Mouse (Mus musculus) stomach, postnatal 0 days (tissue): ENCODE data around the gene Kcnd3. TPM values are rescaled to one million over a fixed set of nuclear protein-coding genes. Genes with fewer than 3 reads are reported as not detected.

Experiments
- ATAC-seq: fragments of 200-750 bp; cut with Nextera tagmentation; 2 replicates; pipeline ENCODE4 v1.8.0; 2017; ENCODE audit not compliant: low FRiP score, low TSS enrichment
- DNase-seq: peaks from one replicate; pipeline ENCODE4 v3.0.0-alpha.2; 2016; ENCODE audit warnings: low spot score
- H3K27ac ChIP-seq: fragments of 300-500 bp; sonication (generic); replicated peaks from 2 replicates; pipeline ENCODE4 v1.5.1; 2014; ENCODE audit warnings: mild to moderate bottlenecking, control low read depth
- H3K27me3 ChIP-seq: fragments of 300-500 bp; sonication (generic); 2 replicates; pipeline ENCODE4 v1.6.1; 2014; ENCODE audit warnings: low read length; ENCODE audit not compliant: control insufficient read depth, insufficient read depth
- H3K36me3 ChIP-seq: fragments of 300-500 bp; sonication (generic); 2 replicates; pipeline ENCODE4 v1.6.1; 2014; ENCODE audit warnings: low read length, mixed read lengths; ENCODE audit not compliant: control insufficient read depth, insufficient read depth
- H3K4me1 ChIP-seq: fragments of 300-500 bp; sonication (generic); replicated peaks from 2 replicates; pipeline ENCODE4 v1.6.1; 2014; ENCODE audit warnings: antibody characterized with exemption; ENCODE audit not compliant: control insufficient read depth, insufficient read depth
- H3K4me2 ChIP-seq: fragments of 300-500 bp; sonication (generic); replicated peaks from 2 replicates; pipeline ENCODE4 v1.6.1; 2014; ENCODE audit warnings: low read depth, mild to moderate bottlenecking, control low read depth, moderate library complexity
- H3K4me3 ChIP-seq: fragments of 300-500 bp; sonication (generic); 2 replicates; pipeline ENCODE4 v1.5.1; 2014; ENCODE audit warnings: low read depth, low read length, control low read depth
- H3K9ac ChIP-seq: fragments of 300-500 bp; sonication (generic); 2 replicates; pipeline ENCODE4 v1.6.1; 2014; ENCODE audit warnings: mild to moderate bottlenecking, low read length, control low read depth, mixed read lengths
- H3K9me3 ChIP-seq: fragments of 300-500 bp; sonication (generic); 2 replicates; pipeline ENCODE4 v1.6.1; 2016; ENCODE audit warnings: low read length; ENCODE audit not compliant: control insufficient read depth
- CTCF ChIP-seq: IDR thresholded peaks from 2 replicates; pipeline ENCODE4 v1.5.1; 2016; ENCODE audit warnings: antibody characterized with exemption, low read depth, mild to moderate bottlenecking, moderate library complexity
- EP300 ChIP-seq: optimal IDR thresholded peaks from 2 replicates; pipeline ENCODE3; 2016; ENCODE audit warnings: antibody characterized with exemption
- WGBS: fragments of 180-500 bp; shearing (Covaris S2); extraction: QIAGEN DNeasy Blood & Tissue Kit; methylation state at CpG from one replicate; pipeline ENCODE4 v1.1.7; 2014; 5-methylcytosine and 5-hydroxymethylcytosine counted together
- polyA plus RNA-seq: library from polyadenylated mRNA; unstranded; fragments of >200 nt; fragmentation: Nextera tagmentation; extraction: Ambion mirVana; gene quantifications from 2 replicates; pipeline ENCODE4 v1.2.1, GENCODE M21; 2015

The Kcnd3 gene
- polyA plus RNA-seq, 1 experiment from 2014 or later = 2.4 TPM

DNA sequence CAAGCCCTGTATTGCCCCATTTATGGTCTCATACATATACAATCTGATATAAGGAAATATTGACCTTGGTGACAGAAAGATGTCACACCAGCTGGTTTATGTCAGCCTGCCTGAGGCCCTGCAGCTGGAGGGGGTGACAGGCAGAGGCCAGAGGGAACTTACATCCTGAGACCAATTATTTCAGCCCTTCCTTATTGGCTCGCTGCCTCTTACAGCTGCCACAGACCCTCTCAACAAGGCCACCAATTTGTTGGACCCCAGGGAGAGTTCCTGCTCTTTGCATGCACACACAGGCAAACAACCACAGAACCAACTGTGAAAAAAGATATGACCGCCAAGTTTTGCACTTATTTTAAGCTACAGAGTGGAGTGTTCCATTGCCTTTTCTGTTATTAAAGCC lies 180.2 kb downstream of the Kcnd3 start:
- 56% methylated on average over 2 of the region's 2 CpGs for WGBS
- DNase-seq (no peak), ATAC-seq (no peak)
- no peak overlapping the region for H3K27ac ChIP-seq
- H3K4me1 ChIP-seq = no peaks in the 10 kb centered on the region
- no peak overlapping the region for H3K9ac ChIP-seq
- no peaks in the 10 kb centered on the region for H3K27me3 ChIP-seq
- H3K9me3 ChIP-seq = no peaks in the 10 kb centered on the region
- H3K36me3 ChIP-seq = no peaks in the 10 kb centered on the region
- H3K4me2 ChIP-seq = no peak overlapping the region
- H3K4me3 ChIP-seq = no peak overlapping the region
- no peak for TF ChIP-seq EP300
- TF ChIP-seq CTCF = no peak

DNA sequence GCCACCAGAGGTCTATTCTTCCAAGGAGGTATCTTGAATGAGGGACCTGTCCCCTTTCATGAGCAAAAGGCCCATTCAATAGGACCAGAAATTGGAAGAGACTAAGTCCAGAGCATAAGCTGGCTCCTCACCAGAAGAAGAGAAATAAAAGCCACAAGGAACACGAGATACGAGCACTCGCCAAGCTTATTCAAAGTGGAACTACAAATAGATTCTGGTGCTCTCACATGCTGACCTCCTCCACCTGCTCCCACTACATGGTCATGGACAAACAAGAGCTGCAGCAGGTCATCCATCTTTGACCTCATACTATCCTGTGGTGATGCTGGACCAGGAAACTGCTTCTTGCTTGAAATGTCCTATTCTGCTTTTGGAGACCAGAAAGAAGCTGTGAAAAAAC lies 180.9 kb downstream of the Kcnd3 start:
- H3K27ac ChIP-seq = no peak overlapping the region
- WGBS = 69% methylated on average over 3 of the region's 3 CpGs
- no peaks in the 10 kb centered on the region for H3K36me3 ChIP-seq
- H3K4me3 ChIP-seq = no peak overlapping the region
- ATAC-seq = no peak
- DNase-seq = no peak
- H3K4me2 ChIP-seq = no peak overlapping the region
- no peak overlapping the region for H3K9ac ChIP-seq
- H3K9me3 ChIP-seq = no peaks in the 10 kb centered on the region
- no peaks in the 10 kb centered on the region for H3K27me3 ChIP-seq
- H3K4me1 ChIP-seq = no peaks in the 10 kb centered on the region
- TF ChIP-seq EP300 (no peak), CTCF (no peak)

DNA sequence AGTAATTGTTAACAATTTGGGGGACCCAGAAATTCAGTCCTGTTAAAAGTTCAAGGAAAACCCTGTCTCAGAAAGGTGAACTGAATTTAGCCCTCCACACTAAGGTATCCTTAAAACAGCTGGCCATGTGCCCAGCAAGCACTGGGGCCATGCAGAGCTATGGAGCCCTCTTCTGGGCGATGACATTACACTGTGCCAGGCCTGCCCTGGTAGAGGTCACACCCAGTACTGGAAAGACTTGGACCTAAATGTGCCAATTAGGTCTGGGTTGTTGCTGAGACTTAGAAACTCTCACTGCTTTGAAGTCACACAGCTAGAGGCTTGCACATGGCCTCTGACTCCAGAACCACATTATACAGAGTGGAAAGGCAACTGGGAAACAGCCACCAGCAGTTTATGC lies 190.1 kb downstream of the Kcnd3 start:
- no peaks in the 10 kb centered on the region for H3K36me3 ChIP-seq

DNA sequence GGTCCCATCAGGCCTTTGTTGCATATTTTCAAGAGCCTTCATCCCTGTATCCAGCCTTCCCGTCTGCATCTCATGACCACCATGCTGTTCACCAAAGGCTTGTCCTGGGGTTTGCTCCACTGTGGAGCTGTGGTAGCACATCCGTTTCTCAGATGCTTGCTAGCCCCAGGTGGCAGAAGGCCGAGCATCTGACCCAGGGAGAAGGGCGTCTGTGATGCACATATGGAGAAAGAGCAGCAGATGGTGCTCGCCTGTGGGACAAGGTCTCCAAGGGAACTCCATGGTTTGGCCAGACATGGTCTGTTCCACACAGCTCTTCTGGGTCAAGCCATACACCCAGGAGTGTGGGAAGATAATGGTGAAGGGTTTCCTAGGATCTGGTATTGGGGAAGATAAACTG lies 191.4 kb downstream of the Kcnd3 start:
- WGBS = 74% methylated on average over 5 of the region's 5 CpGs

More for the DNA sequence above, 190.1 kb downstream of the Kcnd3 start:
- H3K27ac ChIP-seq = no peak overlapping the region
- H3K9ac ChIP-seq = no peak overlapping the region
- H3K27me3 ChIP-seq = no peaks in the 10 kb centered on the region
- DNase-seq (peak; percentile 16), ATAC-seq (no peak)
- H3K4me2 ChIP-seq = no peak overlapping the region
- no peak overlapping the region for H3K4me3 ChIP-seq
- no peaks in the 10 kb centered on the region for H3K4me1 ChIP-seq
- WGBS = 30% methylated on average over 1 of the region's 1 CpGs
- no peaks in the 10 kb centered on the region for H3K9me3 ChIP-seq
- TF ChIP-seq CTCF = peak; percentile 62
- no peak for TF ChIP-seq EP300

DNA sequence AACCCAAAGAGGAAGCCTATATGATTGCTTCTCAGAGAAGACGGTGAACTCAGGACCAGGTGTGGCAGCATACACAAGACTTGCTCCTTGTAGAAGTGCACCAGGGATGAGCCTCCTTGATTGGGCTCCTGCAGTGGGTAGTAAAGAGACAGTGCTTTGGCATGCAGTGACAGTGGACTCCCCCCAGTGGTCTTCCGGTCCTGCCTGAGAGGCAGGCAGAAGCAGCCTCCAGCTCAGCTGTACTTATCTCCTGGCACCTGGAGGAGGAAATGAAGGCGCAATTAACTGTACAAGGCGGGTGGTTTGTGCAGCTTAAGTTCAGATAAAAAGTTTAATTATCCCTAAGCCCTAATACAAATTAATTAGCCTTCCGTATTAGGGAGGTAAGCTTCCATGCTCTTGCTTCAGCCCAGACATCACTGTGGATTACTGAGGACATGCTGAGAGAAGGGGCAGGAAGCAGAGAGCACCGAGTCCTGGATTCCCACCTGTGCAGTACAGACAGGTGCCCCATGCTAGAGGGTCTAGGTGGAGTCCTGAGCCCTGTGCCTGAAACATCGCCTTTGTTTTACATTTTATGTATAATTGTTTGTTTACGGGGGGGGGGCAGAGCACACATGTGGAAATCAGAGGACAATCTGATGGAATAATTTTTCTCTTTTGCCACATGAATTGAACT lies 196.9 kb downstream of the Kcnd3 start:
- H3K9ac ChIP-seq = no peak overlapping the region
- H3K4me2 ChIP-seq = no peak overlapping the region
- H3K27ac ChIP-seq = no peak overlapping the region
- no peak for TF ChIP-seq CTCF
- no peak for TF ChIP-seq EP300
- no peaks in the 10 kb centered on the region for H3K9me3 ChIP-seq
- ATAC-seq (no peak), DNase-seq (no peak)
- no peaks in the 10 kb centered on the region for H3K27me3 ChIP-seq
- H3K36me3 ChIP-seq = no peaks in the 10 kb centered on the region
- WGBS = 68% methylated on average over 8 of the region's 8 CpGs
- H3K4me1 ChIP-seq = no peaks in the 10 kb centered on the region
- H3K4me3 ChIP-seq = no peak overlapping the region

More for the DNA sequence above, 191.4 kb downstream of the Kcnd3 start:
- Histone ChIP-seq H3K9me3 (no peaks in the 10 kb centered on the region), H3K4me3 (no peak overlapping the region), H3K36me3 (no peaks in the 10 kb centered on the region), H3K27ac (no peak overlapping the region), H3K4me2 (no peak overlapping the region), H3K9ac (no peak overlapping the region), H3K4me1 (no peaks in the 10 kb centered on the region), H3K27me3 (no peaks in the 10 kb centered on the region)
- ATAC-seq = no peak
- no peak for DNase-seq
- no peak for TF ChIP-seq EP300
- TF ChIP-seq CTCF = no peak

DNA sequence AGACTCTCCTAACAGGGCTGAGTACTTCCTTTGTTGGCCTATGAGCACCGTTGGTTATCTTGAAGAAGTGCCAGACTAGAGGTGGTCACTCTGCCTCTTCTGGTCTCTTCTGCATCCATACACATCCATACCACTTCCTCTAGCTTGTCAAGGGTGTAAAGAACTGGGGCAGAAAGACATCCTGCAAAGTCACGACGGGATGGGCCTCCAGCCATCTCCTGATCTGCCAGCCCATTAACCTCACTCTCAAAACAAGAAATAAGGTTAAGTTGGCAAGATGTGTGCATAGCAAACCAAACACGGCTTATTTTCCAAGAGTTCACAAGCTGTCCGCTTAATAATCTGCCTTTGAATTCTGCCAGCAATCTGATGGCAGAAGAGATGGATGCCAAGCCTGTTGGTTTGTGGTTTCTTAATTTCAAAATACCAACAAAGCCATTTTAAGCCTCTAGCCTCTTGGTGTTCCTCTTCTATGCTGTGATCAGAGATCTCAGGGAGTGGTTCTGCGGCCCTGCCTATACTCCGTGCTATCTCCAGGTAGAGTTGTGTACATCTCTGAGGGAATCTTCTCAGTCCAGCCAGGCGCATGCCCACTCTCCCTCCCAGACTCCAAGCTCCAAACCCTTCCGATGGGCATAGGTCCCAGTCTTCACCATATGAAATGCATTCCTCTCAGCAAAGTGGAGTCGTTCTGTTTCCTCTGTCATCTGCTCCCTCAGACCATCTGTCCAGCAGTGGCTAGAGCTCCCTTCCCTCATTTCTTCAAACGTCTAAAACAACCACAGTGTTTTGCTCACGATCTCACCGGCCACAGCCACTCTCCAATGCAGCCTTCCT lies 201.6 kb downstream of the Kcnd3 start:
- no peaks in the 10 kb centered on the region for H3K27me3 ChIP-seq
- 80% methylated on average over 13 of the region's 13 CpGs for WGBS
- H3K27ac ChIP-seq = no peak overlapping the region
- no peak overlapping the region for H3K9ac ChIP-seq
- no peak overlapping the region for H3K4me2 ChIP-seq
- TF ChIP-seq CTCF (no peak), EP300 (no peak)
- H3K9me3 ChIP-seq = no peaks in the 10 kb centered on the region
- no peak for ATAC-seq
- no peaks in the 10 kb centered on the region for H3K4me1 ChIP-seq
- DNase-seq = no peak
- no peak overlapping the region for H3K4me3 ChIP-seq
- no peaks in the 10 kb centered on the region for H3K36me3 ChIP-seq
